Mouse (Mus musculus): Measurements from ENCODE around the gene Casp1. TPM values are rescaled to one million over a fixed set of nuclear protein-coding genes. Genes with fewer than 3 reads are reported as not detected.

Gene Casp1
- polyA plus RNA-seq, 1 experiment from 2014 or later: 0.85 TPM

Other genes with a start within 250 kb of the Casp1 start
- 0.40 and 0.45 TPM in 2 replicates for gene Casp4, start 10.3 kb downstream of the Casp1 start, polyA plus RNA-seq (2016; fragmentation: Nextera tagmentation; extraction: Ambion mirVana)
- 0.08 TPM in 1 of 2 replicates, not detected in the other for gene Casp12, start 46.9 kb downstream of the Casp1 start, polyA plus RNA-seq (2016; fragmentation: Nextera tagmentation; extraction: Ambion mirVana)